In the genomic region with DNA sequence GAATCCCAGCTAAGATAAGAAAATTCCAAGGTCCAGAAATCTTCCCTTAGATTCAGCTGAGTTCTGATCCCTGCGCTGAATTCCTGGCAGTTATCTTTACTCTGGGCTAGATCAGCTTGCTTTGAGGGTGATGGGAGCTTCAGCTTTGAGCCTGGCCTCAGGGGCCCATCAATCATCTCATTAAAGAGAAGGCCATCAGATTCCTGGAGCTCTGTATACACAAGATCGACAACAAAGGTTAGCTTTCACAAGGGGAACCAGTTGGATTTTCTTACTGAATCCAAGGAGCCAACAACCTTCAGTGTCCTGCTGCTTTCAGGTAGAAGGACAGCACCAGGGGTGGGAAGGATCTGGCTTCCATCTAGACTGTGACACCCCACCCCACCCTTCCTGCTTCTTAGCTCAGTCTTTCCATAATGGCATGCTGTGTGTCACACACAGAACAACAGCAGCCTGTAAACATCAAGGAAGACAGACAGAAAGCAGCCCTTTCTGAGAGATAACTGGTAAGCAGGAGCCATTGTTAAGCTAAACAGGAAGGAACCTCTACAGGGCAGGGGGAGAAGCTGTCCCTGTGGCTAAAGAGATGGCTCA, we compare ENCODE assay signal across 29 mouse cellular contexts. TPM values are rescaled to one million over a fixed set of nuclear protein-coding genes. Genes with fewer than 3 reads are reported as not detected.
DNase-seq lines count a peak whose midpoint lies in the region; ATAC-seq and TF ChIP-seq lines count a peak whose summit lies in the region.
"Had no signal": no experiment of that assay in that cellular context is flagged by ENCODE, and none has a peak within 500 bp of the region (broad histone marks: within the 10 kb centered on the region; RNA-seq: fewer than 3 reads in every experiment).

No protein-coding gene starts in this region.

- no peaks in the 10 kb centered on the region for H3K9me3 ChIP-seq in heart, embryonic 13.5 days
- H3K9me3 ChIP-seq in lung, postnatal 0 days (ENCODE audit: low read length): no peaks in the 10 kb centered on the region
- no peaks in the 10 kb centered on the region for H3K9me3 ChIP-seq in ES-E14 (ENCODE audit: control insufficient read depth, insufficient read depth, low read depth, low read length)
- H3K9me3 ChIP-seq: G1E; kidney, embryonic 15.5 days; limb, embryonic 12.5 days; liver, embryonic 15.5 days; lung, embryonic 15.5 days had no signal

- no peak for TF ChIP-seq CTCF in lung, postnatal 0 days (IDR thresholded peaks at IDR 0.05)

- H3K4me2 ChIP-seq in heart, embryonic 13.5 days: no peak overlapping the region
- no peak overlapping the region for H3K4me2 ChIP-seq in lung, postnatal 0 days (replicated peaks; ENCODE audit: low read depth, low read length)
- H3K4me2 ChIP-seq: hindbrain, embryonic 14.5 days; kidney, embryonic 15.5 days; limb, embryonic 12.5 days; liver, embryonic 15.5 days; lung, embryonic 15.5 days had no signal

- peak; percentile 35; the same call in 1 of the 2 replicates for TF ChIP-seq EP300 in lung, postnatal 0 days (IDR thresholded peaks at IDR 0.05)

- peaks cover 16% of the 10 kb centered on the region; the same call in 1 of the 2 replicates for H3K4me1 ChIP-seq in heart, embryonic 13.5 days
- no peaks in the 10 kb centered on the region for H3K4me1 ChIP-seq in lung, postnatal 0 days (ENCODE audit: insufficient read depth, low read depth, low read length)
- peaks cover 0 to 4% of the 10 kb centered on the region in 2 experiments; a peak in 1 of 4 replicates for H3K4me1 ChIP-seq in ES-E14 (ENCODE audit: control insufficient read depth in 2 of 2, insufficient read depth in 2 of 2, low read length in 2 of 2, poor library complexity in 1 of 2)
- no peaks in the 10 kb centered on the region for H3K4me1 ChIP-seq in brown adipose tissue, adult 24 weeks (ENCODE audit: control insufficient read depth, insufficient read depth, insufficient read length, low read length)
- H3K4me1 ChIP-seq: limb, embryonic 12.5 days; liver, embryonic 15.5 days had no signal

- no peak for ATAC-seq in heart, embryonic 13.5 days (ENCODE audit: extremely low read depth, insufficient number of reproducible peaks, low FRiP score, low TSS enrichment)
- ATAC-seq in lung, postnatal 0 days: peak; percentile 64
- ATAC-seq: CD4-positive, CD25-positive, alpha-beta regulatory T cell, adult 4 months; forebrain, embryonic 14.5 days had no signal

- no peaks in the 10 kb centered on the region for H3K27me3 ChIP-seq in heart, embryonic 13.5 days (replicated peaks)
- no peaks in the 10 kb centered on the region for H3K27me3 ChIP-seq in lung, postnatal 0 days (replicated peaks; ENCODE audit: insufficient read depth, low read length)
- H3K27me3 ChIP-seq: kidney, embryonic 15.5 days; limb, embryonic 12.5 days; lung, embryonic 15.5 days had no signal

- no peak overlapping the region for H3K4me3 ChIP-seq in heart, embryonic 13.5 days
- no peak overlapping the region for H3K4me3 ChIP-seq in lung, postnatal 0 days (ENCODE audit: low read depth, low read length)
- no peak overlapping the region for H3K4me3 ChIP-seq in ES-E14 (ENCODE audit: insufficient read depth in 1 of 2, low read depth in 1 of 2, low read length in 2 of 2, poor library complexity in 1 of 2, severe bottlenecking in 1 of 2)
- no peak overlapping the region for H3K4me3 ChIP-seq in brown adipose tissue, adult 24 weeks (ENCODE audit: insufficient read depth, low read depth, low read length)
- H3K4me3 ChIP-seq: heart, adult 2 months; kidney, embryonic 15.5 days; left cerebral cortex, adult 2 months; limb, embryonic 12.5 days; liver, embryonic 15.5 days; lung, embryonic 15.5 days had no signal

- no peaks in the 10 kb centered on the region for H3K36me3 ChIP-seq in heart, embryonic 13.5 days
- H3K36me3 ChIP-seq in lung, postnatal 0 days (ENCODE audit: insufficient read depth, low read length): no peaks in the 10 kb centered on the region
- no peaks in the 10 kb centered on the region for H3K36me3 ChIP-seq in ES-E14 (ENCODE audit: control insufficient read depth, insufficient read depth, low read length, poor library complexity, severe bottlenecking)
- H3K36me3 ChIP-seq: G1E; kidney, embryonic 15.5 days; limb, embryonic 12.5 days; liver, embryonic 15.5 days; lung, embryonic 15.5 days had no signal

- no peak for DNase-seq in heart, postnatal 14 days
- DNase-seq in lung, postnatal 0 days (ENCODE audit: low spot score): peak; percentile 30
- DNase-seq in lung, adult 18-20 months: no peak
- peak; percentile 67 for DNase-seq in ES-E14 (ENCODE audit: low read depth, low spot score)
- no peak for DNase-seq in ovary, adult 18-20 months (ENCODE audit: low spot score)
- DNase-seq: adrenal gland, postnatal 25 days; cerebellum, adult 18-20 months; cerebellum, postnatal 14 days; gastrocnemius, postnatal 36 days; heart, adult 2 months; kidney, adult 18-20 months; kidney, postnatal 25 days; lung, postnatal 36 days; midbrain, embryonic 14.5 days; right cerebral cortex, adult 18-20 months; thymus, adult 18-20 months; thymus, postnatal 25 days had no signal

- intact Hi-C loops in heart, postnatal 14 days (cut with DNase I): no loop called here

- peak overlapping the region; percentile 36; the same call in 1 of the 2 replicates for H3K27ac ChIP-seq in heart, embryonic 13.5 days (replicated peaks)
- peak overlapping the region; percentile 32; the same call in 1 of the 2 replicates for H3K27ac ChIP-seq in lung, postnatal 0 days (ENCODE audit: low read length)
- no peak overlapping the region for H3K27ac ChIP-seq in ES-E14 (ENCODE audit: insufficient read depth, low read depth, low read length, poor library complexity, severe bottlenecking)
- H3K27ac ChIP-seq in brown adipose tissue, adult 24 weeks (replicated peaks; ENCODE audit: low read depth, low read length): peak overlapping the region; percentile 39; the same call in 1 of the 2 replicates
- H3K27ac ChIP-seq: heart, adult 2 months; hindbrain, embryonic 14.5 days; kidney, embryonic 15.5 days; left cerebral cortex, adult 2 months; limb, embryonic 12.5 days; liver, embryonic 15.5 days; lung, embryonic 15.5 days; stomach, postnatal 0 days had no signal

- in situ Hi-C loops in ES-E14 (cut with MboI; ENCODE audit: low sequenced_read_pairs in 2 of 2, unreplicated experiment in 2 of 2): no loop called here

- no peak overlapping the region for H3K9ac ChIP-seq in heart, embryonic 13.5 days
- H3K9ac ChIP-seq in lung, postnatal 0 days (replicated peaks; ENCODE audit: low read depth): no peak overlapping the region
- H3K9ac ChIP-seq in ES-E14 (ENCODE audit: insufficient read depth, low read depth, low read length, poor library complexity, severe bottlenecking): no peak overlapping the region
- H3K9ac ChIP-seq: hindbrain, embryonic 14.5 days; kidney, embryonic 15.5 days; limb, embryonic 12.5 days; liver, embryonic 15.5 days; lung, embryonic 15.5 days had no signal

- WGBS in heart, embryonic 13.5 days: 0% methylated on average over 2 of the region's 2 CpGs
- whole genome bisulfite sequencing in lung, postnatal 0 days: 6% methylated on average over 2 of the region's 2 CpGs

TF ChIP-seq in ES-E14, 5 proteins besides CTCF, POLR2A, EP300 and RAD21:
- TF ChIP-seq HCFC1 (IDR thresholded peaks at IDR 0.05; ENCODE audit: borderline replicate concordance, insufficient read depth, low read length): no peak
- TF ChIP-seq CHD2 (IDR thresholded peaks at IDR 0.05; ENCODE audit: low read depth, low read length): no peak
- TF ChIP-seq ZNF384 (IDR thresholded peaks at IDR 0.05; ENCODE audit: low read depth, low read length): no peak
- TF ChIP-seq MAFK (IDR thresholded peaks at IDR 0.05; ENCODE audit: insufficient read depth, low read depth, low read length): no peak
- TF ChIP-seq ZC3H11A (IDR thresholded peaks at IDR 0.05; ENCODE audit: borderline replicate concordance, low read depth, low read length): no peak

RNA-seq across cellular contexts. Expression of gene Uaca, which starts 6.7 kb away (rescaled TPM):
- polyA plus RNA-seq in heart, embryonic 13.5 days (2015; fragmentation: Nextera tagmentation; extraction: Ambion mirVana): 25.8 and 27.3 TPM in 2 replicates
- total RNA-seq in heart, postnatal 14 days (2021): 10 to 100 TPM; 40.9 to 42.7 TPM
- 23.5 and 25.9 TPM in 2 replicates for polyA plus RNA-seq in lung, postnatal 0 days (2015; fragmentation: Nextera tagmentation; extraction: Ambion mirVana)
- 21.7 and 22.1 TPM in 2 replicates for total RNA-seq in ES-E14 (2012; rRNA removed)
- 11.8 and 13.8 TPM in 2 replicates for polyA plus RNA-seq in brown adipose tissue, adult 24 weeks (2012; ENCODE audit: insufficient read depth, insufficient read length, missing spikeins)
- polyA plus RNA-seq: CD4-positive, CD25-positive, alpha-beta regulatory T cell, adult 4 months; G1E had no signal

Comparison
In these comparisons a context has a peak if more than half of its experiments do, and no peak if none do; other contexts are left out.
1. DNase-seq: peak in lung, postnatal 0 days (single experiment) and ES-E14 (single experiment); none in heart, postnatal 14 days (0 of 2), lung, adult 18-20 months (0 of 2) and ovary, adult 18-20 months (single experiment).